ENCODE assay signal across 11 mouse cellular contexts in the genomic region with DNA sequence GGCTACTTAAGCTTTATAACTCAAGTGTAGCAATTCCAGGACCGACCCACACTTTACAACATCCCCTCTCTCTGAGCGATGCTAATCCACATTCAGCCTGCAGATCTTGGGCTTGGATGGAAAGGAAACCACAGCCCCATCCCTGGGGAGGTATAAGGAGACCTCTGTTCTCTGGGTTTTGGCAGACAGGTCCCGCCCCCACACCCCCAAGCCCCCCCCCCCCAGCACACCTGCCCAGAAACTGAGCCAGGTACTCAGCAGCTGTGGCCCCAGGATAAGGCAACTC.
DNase-seq lines count a peak whose midpoint lies in the region; ATAC-seq and TF ChIP-seq lines count a peak whose summit lies in the region.
"Had no signal": no experiment of that assay in that cellular context is flagged by ENCODE, and none has a peak within 500 bp of the region (broad histone marks: within the 10 kb centered on the region; RNA-seq: fewer than 3 reads in every experiment).

No protein-coding gene starts in this region.

- intact Hi-C loops in left cerebral cortex, postnatal 4 days (cut with DNase I): no loop called here

- no peaks in the 10 kb centered on the region for H3K9me3 ChIP-seq in heart, embryonic 14.5 days (ENCODE audit: control insufficient read depth, low read length)
- no peaks in the 10 kb centered on the region for H3K9me3 ChIP-seq in ES-E14 (ENCODE audit: control insufficient read depth, insufficient read depth, low read depth, low read length)
- no peaks in the 10 kb centered on the region for H3K9me3 ChIP-seq in hindbrain, embryonic 13.5 days
- no peaks in the 10 kb centered on the region for H3K9me3 ChIP-seq in midbrain, embryonic 13.5 days

- ATAC-seq in heart, embryonic 14.5 days (ENCODE audit: insufficient number of reproducible peaks, insufficient read depth, low FRiP score, low read depth): no peak
- ATAC-seq in hindbrain, embryonic 13.5 days (ENCODE audit: low FRiP score): no peak
- ATAC-seq in midbrain, embryonic 13.5 days: no peak

- H3K9ac ChIP-seq in heart, embryonic 14.5 days (ENCODE audit: low read length): peak overlapping the region; percentile 82
- no peak overlapping the region; the same call in 1 of the 2 replicates for H3K9ac ChIP-seq in ES-E14 (ENCODE audit: insufficient read depth, low read depth, low read length, poor library complexity, severe bottlenecking)
- peak overlapping the region; percentile 30; the same call in 1 of the 2 replicates for H3K9ac ChIP-seq in hindbrain, embryonic 13.5 days
- H3K9ac ChIP-seq in midbrain, embryonic 13.5 days (replicated peaks): 0 out of 2 replicates have a peak overlapping the region, but pooled peaks have one; percentile 23

- in situ Hi-C loops in ES-E14 (cut with MboI; ENCODE audit: low sequenced_read_pairs in 2 of 2, unreplicated experiment in 2 of 2): no loop called here

- peaks cover 18% of the 10 kb centered on the region for H3K36me3 ChIP-seq in heart, embryonic 14.5 days (ENCODE audit: control insufficient read depth, insufficient read depth, low read length)
- H3K36me3 ChIP-seq in ES-E14 (ENCODE audit: control insufficient read depth, insufficient read depth, low read length, poor library complexity, severe bottlenecking): peaks cover 4% of the 10 kb centered on the region; the same call in 1 of the 2 replicates
- 0 out of 2 replicates have a peak, but pooled peaks cover 5% of the 10 kb centered on the region for H3K36me3 ChIP-seq in hindbrain, embryonic 13.5 days
- no peaks in the 10 kb centered on the region for H3K36me3 ChIP-seq in midbrain, embryonic 13.5 days

- H3K27ac ChIP-seq in heart, embryonic 14.5 days (replicated peaks in 1 of 2; ENCODE audit: control insufficient read depth in 1 of 2, insufficient read depth in 1 of 2, low read depth in 2 of 2, low read length in 2 of 2): peak overlapping the region in 1 of 2 experiments; percentile 71; a peak in 1 of 4 replicates
- peak overlapping the region; percentile 77 for H3K27ac ChIP-seq in ES-E14 (ENCODE audit: insufficient read depth, low read depth, low read length, poor library complexity, severe bottlenecking)
- no peak overlapping the region for H3K27ac ChIP-seq in hindbrain, embryonic 13.5 days
- H3K27ac ChIP-seq in midbrain, embryonic 13.5 days: no peak overlapping the region

- WGBS in heart, embryonic 14.5 days: 19% methylated on average over 3 of the region's 3 CpGs
- WGBS in hindbrain, embryonic 13.5 days: 27% methylated on average over 3 of the region's 3 CpGs
- WGBS in midbrain, embryonic 13.5 days: 14% methylated on average over 3 of the region's 3 CpGs

- no peaks in the 10 kb centered on the region for H3K27me3 ChIP-seq in heart, embryonic 14.5 days (ENCODE audit: control insufficient read depth, insufficient read depth, low read length)
- no peaks in the 10 kb centered on the region for H3K27me3 ChIP-seq in hindbrain, embryonic 13.5 days
- H3K27me3 ChIP-seq in midbrain, embryonic 13.5 days: peaks cover 19% of the 10 kb centered on the region
- H3K27me3 ChIP-seq: CH12.LX had no signal

- no peak for DNase-seq in heart, adult 11 months
- no peak for DNase-seq in ES-E14 (ENCODE audit: low read depth, low spot score)
- no peak for DNase-seq in adrenal gland, postnatal 25 days
- DNase-seq in adrenal gland, adult 8-10 months: no peak
- DNase-seq in left cerebral cortex, postnatal 4 days: no peak
- DNase-seq: kidney, adult 11 months; thymus, postnatal 14 days had no signal

- H3K4me2 ChIP-seq in heart, embryonic 14.5 days (ENCODE audit: low read length): peak overlapping the region; percentile 77
- H3K4me2 ChIP-seq in hindbrain, embryonic 13.5 days: peak overlapping the region; percentile 70
- H3K4me2 ChIP-seq in midbrain, embryonic 13.5 days (replicated peaks): peak overlapping the region; percentile 68

- peaks cover 29 to 70% of the 10 kb centered on the region in 2 experiments for H3K4me1 ChIP-seq in heart, embryonic 14.5 days (ENCODE audit: control insufficient read depth in 2 of 2, insufficient read depth in 2 of 2, low read length in 2 of 2)
- H3K4me1 ChIP-seq in ES-E14 (ENCODE audit: control insufficient read depth in 2 of 2, insufficient read depth in 2 of 2, low read length in 2 of 2, poor library complexity in 1 of 2): peaks cover 8 to 16% of the 10 kb centered on the region in 2 experiments
- peaks cover 81% of the 10 kb centered on the region for H3K4me1 ChIP-seq in hindbrain, embryonic 13.5 days (replicated peaks)
- H3K4me1 ChIP-seq in midbrain, embryonic 13.5 days (replicated peaks): peaks cover 67% of the 10 kb centered on the region

- H3K4me3 ChIP-seq in heart, embryonic 14.5 days (ENCODE audit: control insufficient read depth in 1 of 2, insufficient read depth in 1 of 2, low read depth in 1 of 2, low read length in 2 of 2): peak overlapping the region; percentile 59 to 86
- H3K4me3 ChIP-seq in ES-E14 (ENCODE audit: insufficient read depth in 1 of 2, low read depth in 1 of 2, low read length in 2 of 2, poor library complexity in 1 of 2, severe bottlenecking in 1 of 2): peak overlapping the region; percentile 40 to 76
- 0 out of 2 replicates have a peak overlapping the region, but pooled peaks have one; percentile 62 for H3K4me3 ChIP-seq in hindbrain, embryonic 13.5 days
- H3K4me3 ChIP-seq in midbrain, embryonic 13.5 days (replicated peaks): 0 out of 2 replicates have a peak overlapping the region, but pooled peaks have one; percentile 64

TF ChIP-seq in ES-E14, 5 proteins besides CTCF, POLR2A, EP300 and RAD21:
- TF ChIP-seq ZC3H11A (IDR thresholded peaks at IDR 0.05; ENCODE audit: borderline replicate concordance, low read depth, low read length) (no peak), HCFC1 (IDR thresholded peaks at IDR 0.05; ENCODE audit: borderline replicate concordance, insufficient read depth, low read length) (no peak), ZNF384 (IDR thresholded peaks at IDR 0.05; ENCODE audit: low read depth, low read length) (no peak), CHD2 (IDR thresholded peaks at IDR 0.05; ENCODE audit: low read depth, low read length) (no peak), MAFK (IDR thresholded peaks at IDR 0.05; ENCODE audit: insufficient read depth, low read depth, low read length) (no peak)
